Mouse (Mus musculus) erythroblast, adult 5-6 weeks (primary cell): Measurements from ENCODE around the gene Rgr. TPM values are rescaled to one million over a fixed set of nuclear protein-coding genes. Genes with fewer than 3 reads are reported as not detected.
"Not testable (repeated sequence)": the region's sequence is repeated elsewhere in the genome, so short reads cannot be mapped to it uniquely, and the experiment has no call there.

Experiments used
- ATAC-seq: replicated peaks from 2 replicates; pipeline ENCODE4 v1.8.0; 2016; ENCODE audit warnings: moderate number of reproducible peaks, mild to moderate bottlenecking, moderate TSS enrichment, inconsistent platforms; ENCODE audit not compliant: poor library complexity, low FRiP score, severe bottlenecking
- total RNA-seq, 2 experiments: library from RNA; stranded (forward) in 1 of 2; stranded (reverse) in 1 of 2; fragments of 150-400 nt in 1 of 2; fragments of 200-764, 138-1000 nt in 1 of 2; gene quantifications; 2 replicates each; pipeline versions ENCODE4 v1.2.3 to v1.2.4; 2015 to 2017; ENCODE audit warnings: low replicate concordance in 2 of 2

The Rgr gene
- total RNA-seq, 2 experiments from 2014 or later, result not detected

GRCm38 (mm10) chr14:37003431-37004095 lies 45.2 kb downstream of the Rgr start:
- ATAC-seq, result no peak

GRCm38 (mm10) chr14:37002852-37003251 lies 45.9 kb downstream of the Rgr start:
- ATAC-seq, result no peak

- not testable (repeated sequence) for ATAC-seq
Observed at GRCm38 (mm10) chr14:37000780-37001179, 48.0 kb downstream of the Rgr start.

GRCm38 (mm10) chr14:36989784-36990183 lies 59.0 kb downstream of the Rgr start:
- ATAC-seq, result no peak

GRCm38 (mm10) chr14:36985693-36986092 lies 63.1 kb downstream of the Rgr start:
- ATAC-seq, result no peak

Other genes with a start within 250 kb of the Rgr start
- 3.8 and 5.2 TPM in 2 replicates for gene Ccser2, start 80.2 kb downstream of the Rgr start, total RNA-seq (2015; ENCODE audit: low replicate concordance)
- gene Ccser2, start 80.2 kb downstream of the Rgr start, total RNA-seq (2017; ENCODE audit: low replicate concordance), result 2.9 and 3.2 TPM in 2 replicates
- gene Lrit1, start 5.9 kb upstream of the Rgr start, total RNA-seq (2015; ENCODE audit: low replicate concordance), result not detected in 2 replicates
- gene Lrit1, start 5.9 kb upstream of the Rgr start, total RNA-seq (2017; ENCODE audit: low replicate concordance), result not detected in 2 replicates
- not detected in 2 replicates for gene Lrit2, start 19.0 kb upstream of the Rgr start, total RNA-seq (2015; ENCODE audit: low replicate concordance)
- not detected in 2 replicates for gene Lrit2, start 19.0 kb upstream of the Rgr start, total RNA-seq (2017; ENCODE audit: low replicate concordance)
- 0.42 TPM in 1 of 2 replicates, not detected in the other for gene Cdhr1, start 49.4 kb upstream of the Rgr start, total RNA-seq (2015; ENCODE audit: low replicate concordance)
- not detected in 2 replicates for gene Cdhr1, start 49.4 kb upstream of the Rgr start, total RNA-seq (2017; ENCODE audit: low replicate concordance)
- not detected in 2 replicates for gene 2610528A11Rik, start 65.1 kb upstream of the Rgr start, total RNA-seq (2015; ENCODE audit: low replicate concordance)
- gene 2610528A11Rik, start 65.1 kb upstream of the Rgr start, total RNA-seq (2017; ENCODE audit: low replicate concordance), result not detected in 2 replicates
- 190 and 199 TPM in 2 replicates for gene Ghitm, start 86.3 kb upstream of the Rgr start, total RNA-seq (2015; ENCODE audit: low replicate concordance)
- 230 and 266 TPM in 2 replicates for gene Ghitm, start 86.3 kb upstream of the Rgr start, total RNA-seq (2017; ENCODE audit: low replicate concordance)